Mouse (Mus musculus): ENCODE measurements around the gene Prdm11.

The Prdm11 gene

DNA sequence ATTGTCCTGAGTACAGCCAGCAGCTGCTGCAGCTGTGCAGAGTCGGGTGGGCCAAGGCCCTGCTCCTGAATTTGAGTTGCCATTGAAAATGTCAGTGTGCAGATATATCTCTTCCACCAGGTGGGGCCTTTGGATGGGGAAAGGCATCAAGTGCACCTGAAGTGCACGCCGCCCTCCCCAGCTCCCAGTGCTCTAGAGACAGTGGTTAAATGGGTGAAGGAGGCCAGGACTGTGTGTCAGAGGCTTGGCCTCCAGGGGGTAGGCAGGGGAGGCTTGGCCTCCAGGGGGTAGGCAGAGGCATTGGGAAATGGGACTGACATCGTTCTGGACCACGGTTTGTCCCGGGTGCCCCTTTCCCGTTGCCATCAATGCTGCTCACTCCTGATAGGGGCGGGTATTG, 79.7 kb downstream of the Prdm11 start:
- no peak for DNase-seq (ENCODE audit: low spot score)

DNA sequence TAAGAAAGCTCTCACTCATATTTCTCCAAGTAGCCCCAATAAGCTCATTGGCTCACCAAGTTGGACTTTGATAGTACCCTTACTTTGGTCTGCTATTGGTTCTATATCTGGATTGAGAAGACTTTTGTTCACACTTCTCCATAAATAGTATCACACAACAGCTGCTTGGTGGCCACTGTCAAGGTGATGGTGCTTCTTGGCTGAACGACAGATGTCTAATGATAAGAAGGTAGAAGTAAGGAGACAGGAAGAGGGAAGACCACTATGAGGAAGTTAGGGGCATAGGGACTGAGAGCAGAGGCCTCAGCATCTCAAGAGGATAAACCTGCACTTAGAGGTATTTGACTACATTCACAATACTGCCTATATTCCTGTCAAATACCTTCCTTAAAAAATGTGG, 81.6 kb downstream of the Prdm11 start:
- no peak for DNase-seq (ENCODE audit: low spot score)

DNA sequence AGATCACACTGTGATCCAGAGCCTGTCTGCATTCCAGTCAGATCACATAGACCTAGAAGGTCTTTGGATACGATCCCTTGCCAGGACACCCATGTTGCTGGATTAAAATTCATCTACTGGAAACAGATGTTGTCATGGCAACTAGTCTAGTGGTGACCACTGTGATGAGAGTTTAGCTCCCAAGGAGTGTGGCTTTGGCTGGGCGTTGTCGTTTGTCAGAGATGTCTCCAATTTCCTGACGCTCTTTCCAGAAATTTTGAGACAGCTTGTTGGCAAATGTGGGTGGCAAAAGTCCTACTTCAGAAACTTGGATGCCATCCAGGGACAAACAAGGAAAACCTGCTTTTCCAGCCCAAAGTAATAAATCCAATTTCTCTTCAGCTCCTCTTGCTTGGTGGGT, 87.3 kb downstream of the Prdm11 start:
- DNase-seq (ENCODE audit: low spot score) = no peak

DNA sequence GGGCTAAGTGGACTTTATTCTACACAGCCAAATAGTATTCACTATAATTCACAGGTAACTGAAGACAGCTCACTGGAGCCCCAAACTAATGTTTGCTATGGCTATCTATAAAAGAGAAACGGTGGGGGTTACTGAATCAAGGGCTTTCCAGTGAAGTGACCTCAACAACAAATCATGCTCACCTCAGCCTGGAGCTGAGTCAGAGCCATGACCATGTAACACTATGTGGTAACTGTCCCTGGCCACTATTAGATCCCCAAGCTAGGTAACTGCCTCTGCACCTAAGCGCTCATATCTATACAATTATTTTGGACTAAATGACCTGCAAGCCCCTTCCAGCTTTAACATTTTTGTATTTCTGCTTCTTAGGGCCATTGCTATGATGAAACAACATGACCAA, 89.0 kb downstream of the Prdm11 start:
- no peak for DNase-seq (ENCODE audit: low spot score)

DNA sequence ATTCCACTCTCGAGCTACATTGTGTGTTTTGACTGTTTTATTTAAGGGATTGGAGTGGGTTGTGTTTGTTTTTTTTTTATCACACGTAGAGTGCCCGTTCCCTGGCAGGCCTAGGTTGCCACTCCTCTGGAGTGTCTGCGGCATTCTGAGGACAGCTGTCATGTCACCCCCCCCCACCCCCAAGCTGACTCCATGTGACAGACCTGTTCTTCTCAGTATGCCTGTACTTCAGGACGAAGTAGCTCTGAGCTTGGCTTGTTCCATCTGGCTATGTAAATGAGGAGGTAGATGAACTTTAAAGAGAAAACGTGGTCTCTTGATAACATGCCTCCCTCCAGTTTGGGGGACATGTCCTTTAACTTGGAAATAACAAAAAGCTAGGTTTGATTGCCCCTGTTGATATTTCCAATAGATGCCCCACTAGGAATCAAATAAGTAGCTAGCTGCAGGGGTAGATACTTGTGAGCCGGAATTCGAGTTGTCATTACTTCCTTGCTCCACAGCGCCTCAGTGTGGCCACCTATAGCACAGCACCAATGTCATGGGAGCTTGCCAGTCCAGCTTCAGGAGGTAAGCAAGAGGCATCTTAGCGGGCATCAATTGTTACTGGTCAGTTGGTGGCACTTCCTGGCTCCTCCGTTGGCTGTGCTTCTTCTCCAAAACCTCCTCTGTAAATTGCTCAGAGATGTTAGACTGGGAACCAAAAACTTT, 91.4 kb downstream of the Prdm11 start:
- no peak for DNase-seq (ENCODE audit: low spot score)

DNA sequence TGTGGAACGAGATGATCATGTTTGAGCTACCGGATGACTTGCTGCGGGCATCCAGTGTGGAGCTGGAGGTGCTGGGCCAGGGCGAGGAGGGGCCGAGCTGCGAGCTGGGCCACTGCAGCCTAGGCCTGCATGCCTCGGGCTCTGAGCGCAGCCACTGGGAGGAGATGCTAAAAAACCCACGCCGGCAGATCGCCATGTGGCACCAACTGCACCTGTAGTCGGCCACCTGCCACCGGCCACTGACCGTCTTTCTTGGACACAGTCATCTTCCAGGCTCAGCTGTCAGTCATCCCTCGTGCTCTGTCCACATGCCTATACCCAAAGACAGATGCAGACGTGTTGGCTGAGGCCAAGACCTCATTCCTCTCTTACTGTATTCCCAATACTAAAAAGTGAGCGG, 92.5 kb downstream of the Prdm11 start:
- DNase-seq (ENCODE audit: low spot score) = no peak

DNA sequence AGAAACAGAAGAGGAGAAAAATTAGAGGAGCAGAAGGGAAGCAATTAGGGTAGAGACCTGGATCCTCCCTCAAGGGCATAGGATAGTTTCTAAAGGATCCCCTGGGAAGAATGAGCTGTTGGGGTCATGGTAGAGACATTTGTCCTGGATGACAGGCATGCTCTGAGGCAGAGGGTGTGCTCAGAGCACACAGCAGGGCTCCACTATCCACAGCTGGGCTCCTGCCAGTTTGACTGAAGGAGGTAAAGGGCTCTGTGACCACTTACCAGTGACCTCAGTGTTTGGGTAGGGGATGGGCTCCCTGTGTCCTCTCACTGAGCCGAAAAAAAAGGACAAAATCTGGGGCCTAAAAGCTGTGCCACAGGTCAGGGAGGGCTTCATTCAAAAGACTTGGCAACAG, 96.4 kb downstream of the Prdm11 start:
- no peak for DNase-seq (ENCODE audit: low spot score)

DNA sequence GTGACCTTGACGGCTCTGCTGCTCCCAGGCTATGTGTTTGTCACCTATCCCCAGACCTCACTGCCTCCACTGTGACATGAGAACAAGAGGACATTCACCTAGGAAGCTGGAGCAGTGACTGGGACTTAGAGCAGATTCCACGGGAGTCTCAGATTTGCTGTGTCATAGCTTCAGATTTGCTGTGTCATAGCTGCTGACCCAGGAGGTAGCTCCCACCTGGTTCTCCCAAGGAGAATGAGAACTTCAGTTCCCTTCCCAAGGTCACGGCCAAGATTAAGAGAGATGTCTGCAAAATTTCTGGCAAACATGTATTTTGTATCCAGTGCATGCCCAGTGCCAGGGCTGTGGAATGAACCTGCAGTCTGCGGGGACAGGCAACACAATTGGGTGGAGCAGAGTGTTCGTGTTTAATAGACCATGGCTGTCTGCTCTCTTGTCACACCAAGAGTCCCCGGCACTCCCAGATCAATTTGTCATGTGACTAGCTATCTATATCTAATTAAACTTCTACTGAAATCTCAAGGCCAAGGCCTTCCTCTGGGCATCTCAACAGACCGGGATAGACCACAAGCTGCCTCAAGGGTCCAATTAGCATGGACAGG, 97.2 kb downstream of the Prdm11 start:
- no peak for DNase-seq (ENCODE audit: low spot score)

DNA sequence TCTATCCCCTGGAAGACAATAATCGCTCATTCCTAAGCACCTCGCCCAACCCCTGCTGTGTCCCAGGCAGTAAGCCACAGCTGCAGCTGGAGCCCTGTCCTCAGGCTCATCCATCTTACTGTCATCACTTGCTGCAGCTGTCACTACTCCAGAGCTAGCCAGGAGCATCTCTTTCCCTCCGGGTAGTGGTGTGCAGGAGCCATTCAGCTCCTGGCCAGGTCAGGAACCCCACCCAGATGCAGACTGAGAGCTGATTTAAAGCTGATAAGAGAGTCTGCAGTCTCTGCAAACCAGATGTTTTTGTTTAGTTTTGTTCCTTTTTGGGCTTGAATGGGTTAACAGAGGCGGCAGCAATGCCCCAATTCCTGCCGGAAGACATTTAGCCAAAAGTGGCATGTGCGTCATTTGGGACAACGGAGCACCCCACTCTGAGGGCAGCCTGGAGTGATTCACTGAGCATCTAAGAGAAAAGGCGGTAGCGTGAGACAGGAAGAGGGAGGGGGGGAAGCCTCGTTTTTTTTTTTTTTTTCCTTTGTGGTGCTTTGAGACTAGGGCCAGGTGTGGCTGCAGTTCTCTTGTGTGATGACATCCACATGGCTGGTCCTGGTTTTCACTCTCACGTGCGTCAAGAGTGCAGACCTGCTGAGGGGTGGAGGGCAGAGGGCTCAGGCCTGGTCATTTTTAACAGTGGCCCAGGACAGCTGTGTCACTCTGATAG, 97.8 kb downstream of the Prdm11 start:
- no peak for DNase-seq (ENCODE audit: low spot score)

DNA sequence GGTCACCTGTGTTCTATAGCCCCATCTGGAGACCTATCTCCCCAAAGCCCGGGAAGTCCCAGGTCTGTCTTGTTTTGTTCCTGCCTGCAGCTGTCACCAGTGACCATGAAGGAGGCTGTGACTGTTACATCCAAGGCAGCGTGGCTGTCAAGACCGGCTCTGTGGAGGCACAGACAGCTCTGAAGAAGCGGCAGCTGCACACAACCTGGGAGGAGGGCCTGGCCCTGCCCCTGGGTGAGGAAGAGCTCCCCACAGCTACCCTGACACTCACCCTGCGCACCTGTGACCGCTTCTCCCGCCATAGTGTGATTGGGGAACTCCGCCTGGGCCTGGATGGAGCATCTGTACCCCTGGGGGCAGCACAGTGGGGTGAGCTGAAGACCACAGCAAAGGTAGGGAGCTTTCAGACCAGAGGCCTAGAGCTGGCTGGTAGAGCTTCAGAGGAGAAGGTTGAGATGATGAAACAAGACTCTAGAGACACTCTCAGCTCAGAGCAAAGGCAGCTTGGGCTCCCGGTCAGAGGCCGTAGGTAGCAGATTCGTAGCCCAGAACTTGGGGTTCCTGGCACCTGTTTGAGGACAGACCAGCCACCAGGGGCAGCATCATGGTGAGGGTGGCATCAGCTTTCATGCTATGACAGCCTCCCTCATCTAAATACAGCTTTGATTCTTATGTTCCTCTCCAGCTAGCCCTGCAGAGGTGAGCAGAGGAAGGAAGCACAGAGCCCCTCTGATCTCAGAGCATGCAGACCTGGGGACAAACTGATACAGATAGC, 100.0 kb downstream of the Prdm11 start:
- DNase-seq (ENCODE audit: low spot score) = no peak

DNA sequence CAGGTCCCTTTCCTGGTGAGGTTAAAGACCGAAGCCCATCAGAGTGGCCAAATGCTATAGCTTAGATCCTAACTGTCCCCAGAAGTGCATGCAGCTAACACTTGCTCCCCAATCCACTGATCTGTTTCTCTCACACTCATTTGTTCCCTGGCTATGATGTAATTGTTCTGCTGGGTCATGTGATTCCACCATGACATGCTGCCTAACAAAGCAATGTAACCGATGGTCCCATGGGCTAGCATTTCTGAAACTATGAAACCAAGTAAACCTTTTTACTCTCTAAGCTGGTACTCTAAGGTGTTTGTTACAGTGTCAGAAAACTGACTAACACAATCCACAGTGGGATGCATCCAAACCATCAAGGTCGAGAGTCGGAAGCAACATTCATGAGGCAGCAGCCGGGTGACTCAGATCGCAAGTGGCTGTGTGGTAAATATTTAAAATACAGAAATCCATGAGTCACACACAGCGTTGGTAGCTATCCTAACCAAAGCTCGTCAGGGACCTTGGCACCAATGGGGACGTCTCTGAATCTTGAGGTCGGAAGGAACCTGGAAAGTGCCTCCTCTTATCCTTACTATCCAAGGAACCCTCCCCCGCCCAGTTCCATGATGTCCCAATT, 100.7 kb downstream of the Prdm11 start:
- no peak for DNase-seq (ENCODE audit: low spot score)

DNA sequence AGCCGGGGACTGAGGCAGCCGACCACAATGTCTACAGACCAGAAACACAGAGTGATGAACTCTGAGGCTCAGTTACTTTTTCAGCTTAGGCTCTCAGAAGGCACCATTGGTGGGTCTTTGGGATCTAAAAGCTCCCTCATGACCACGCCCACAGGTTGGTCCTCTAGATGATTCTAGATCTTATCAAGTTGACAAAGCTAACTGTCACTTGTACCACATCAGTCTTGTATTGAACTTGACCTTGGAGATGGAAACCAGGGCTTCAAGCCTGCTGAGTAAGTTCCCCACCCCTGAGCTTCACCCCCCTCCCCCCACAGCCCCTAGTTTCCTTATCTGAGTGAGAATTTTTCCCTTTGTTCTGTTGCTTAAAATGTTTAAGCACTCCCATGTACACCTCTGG, 101.6 kb downstream of the Prdm11 start:
- no peak for DNase-seq (ENCODE audit: low spot score)

DNA sequence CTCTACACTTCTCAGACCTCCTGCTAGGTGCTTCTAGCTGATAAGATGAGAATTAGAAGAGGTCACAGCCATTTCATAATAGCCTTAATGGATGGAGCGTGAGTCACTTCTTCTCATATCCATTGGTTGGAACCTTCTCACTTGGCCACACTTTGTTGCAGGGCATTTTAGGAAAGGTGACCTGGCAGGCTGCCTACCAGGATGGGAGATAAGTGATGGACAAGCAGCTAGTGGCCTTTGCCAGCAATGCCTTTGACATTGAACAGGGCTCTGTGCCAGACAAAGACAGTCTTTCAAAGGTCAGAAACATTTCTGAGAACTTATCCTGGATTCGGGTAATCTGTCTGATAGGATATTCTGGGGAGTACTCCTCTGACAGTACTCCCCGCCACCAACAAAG, 102.6 kb downstream of the Prdm11 start:
- no peak for DNase-seq (ENCODE audit: low spot score)

DNA sequence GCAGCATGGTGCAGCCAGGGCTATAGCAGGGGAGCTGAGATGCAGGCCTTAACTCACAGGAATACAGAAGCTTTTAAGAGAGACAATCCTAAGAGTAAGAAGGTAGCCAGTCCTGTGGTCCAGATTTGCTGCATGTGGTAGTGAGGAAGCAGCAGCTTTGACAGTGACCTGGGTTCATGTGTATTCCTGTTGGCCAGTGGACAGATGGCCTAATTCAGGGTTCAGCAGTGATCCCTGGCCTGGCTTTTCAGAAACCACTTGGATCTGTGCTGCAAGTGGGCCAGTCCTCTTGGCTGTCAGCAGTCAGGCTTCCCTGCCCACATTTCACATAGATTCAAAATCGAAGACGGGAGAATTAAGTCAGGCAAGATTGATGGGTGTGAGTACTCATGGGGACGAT, 104.5 kb downstream of the Prdm11 start:
- no peak for DNase-seq (ENCODE audit: low spot score)

DNA sequence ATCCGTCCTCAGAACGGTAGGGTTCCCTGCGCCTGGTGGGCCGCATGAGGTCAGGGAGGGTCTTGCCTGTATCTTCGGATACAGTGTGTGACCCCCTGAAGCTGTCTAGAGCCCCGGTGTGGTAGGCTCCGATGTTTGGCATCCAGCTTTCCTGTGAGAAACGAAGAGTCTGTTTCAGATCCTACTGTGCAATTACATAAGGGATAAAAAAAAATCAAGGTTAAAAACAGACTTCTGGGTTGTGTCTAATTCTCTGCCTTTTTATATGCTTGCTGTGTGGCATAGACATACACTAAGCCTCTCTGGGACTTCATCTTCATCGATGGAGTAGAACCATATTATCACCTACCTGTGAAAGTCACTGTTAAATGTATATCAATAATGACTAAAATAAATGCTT, 105.0 kb downstream of the Prdm11 start:
- no peak for DNase-seq (ENCODE audit: low spot score)

DNA sequence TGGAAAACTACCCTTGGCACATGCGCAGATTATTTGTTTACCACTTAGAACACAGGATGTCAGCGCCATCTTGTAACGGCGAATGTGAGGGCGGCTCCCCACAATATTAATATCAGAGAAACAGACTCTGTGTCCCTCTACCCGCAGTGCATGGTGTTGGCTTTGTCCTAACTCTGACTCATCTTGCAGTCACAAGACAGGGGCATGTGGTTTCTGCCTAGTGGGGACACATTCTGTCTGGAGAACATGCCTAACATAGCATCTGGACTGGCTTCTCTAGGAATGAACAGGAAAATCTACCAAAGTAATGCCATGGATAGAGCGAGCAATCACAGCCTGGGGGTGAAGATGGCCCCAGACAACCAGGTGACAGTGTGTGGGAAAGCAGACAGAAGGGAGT, 107.1 kb downstream of the Prdm11 start:
- DNase-seq (ENCODE audit: low spot score) = no peak

DNA sequence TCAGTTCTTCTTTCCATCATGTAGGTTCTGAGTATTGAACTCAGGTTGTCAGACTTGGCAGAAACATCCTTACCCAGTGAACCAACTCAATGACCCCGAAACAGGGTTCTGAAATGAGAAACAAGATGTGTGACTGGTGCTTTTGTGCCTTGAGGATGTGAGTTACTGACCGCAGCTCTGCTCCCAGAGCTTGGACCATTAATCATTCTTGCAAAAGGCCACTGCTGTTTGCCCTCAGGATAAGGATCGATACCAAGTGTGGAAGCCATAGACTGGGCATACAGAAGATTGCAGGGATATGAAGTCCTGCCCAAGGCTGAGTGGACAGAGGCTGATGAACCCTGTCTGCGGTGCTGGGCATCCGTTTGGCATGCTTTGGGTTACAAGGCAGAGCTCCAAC, 107.9 kb downstream of the Prdm11 start:
- DNase-seq (ENCODE audit: low spot score) = no peak

DNA sequence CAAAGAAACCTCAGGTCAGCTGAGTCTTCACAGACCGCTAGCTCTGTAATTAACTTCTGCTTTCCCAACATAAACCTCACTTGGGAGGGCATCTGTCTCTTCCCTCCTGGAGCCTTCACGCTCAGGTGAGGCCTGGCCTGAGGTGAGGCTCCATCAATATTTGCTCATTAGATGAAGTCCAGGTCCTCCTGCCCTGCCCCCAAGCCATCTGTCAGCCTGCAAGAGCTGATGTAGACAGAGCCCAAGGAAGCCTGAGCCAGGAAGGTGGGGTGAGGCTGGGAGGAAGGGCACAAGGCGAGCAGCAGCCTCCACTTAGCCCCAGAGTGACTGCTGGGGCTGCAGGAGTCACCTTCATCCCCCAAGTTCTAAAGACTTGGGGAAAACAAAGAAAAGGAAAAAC, 110.5 kb downstream of the Prdm11 start:
- no peak for DNase-seq (ENCODE audit: low spot score)

DNA sequence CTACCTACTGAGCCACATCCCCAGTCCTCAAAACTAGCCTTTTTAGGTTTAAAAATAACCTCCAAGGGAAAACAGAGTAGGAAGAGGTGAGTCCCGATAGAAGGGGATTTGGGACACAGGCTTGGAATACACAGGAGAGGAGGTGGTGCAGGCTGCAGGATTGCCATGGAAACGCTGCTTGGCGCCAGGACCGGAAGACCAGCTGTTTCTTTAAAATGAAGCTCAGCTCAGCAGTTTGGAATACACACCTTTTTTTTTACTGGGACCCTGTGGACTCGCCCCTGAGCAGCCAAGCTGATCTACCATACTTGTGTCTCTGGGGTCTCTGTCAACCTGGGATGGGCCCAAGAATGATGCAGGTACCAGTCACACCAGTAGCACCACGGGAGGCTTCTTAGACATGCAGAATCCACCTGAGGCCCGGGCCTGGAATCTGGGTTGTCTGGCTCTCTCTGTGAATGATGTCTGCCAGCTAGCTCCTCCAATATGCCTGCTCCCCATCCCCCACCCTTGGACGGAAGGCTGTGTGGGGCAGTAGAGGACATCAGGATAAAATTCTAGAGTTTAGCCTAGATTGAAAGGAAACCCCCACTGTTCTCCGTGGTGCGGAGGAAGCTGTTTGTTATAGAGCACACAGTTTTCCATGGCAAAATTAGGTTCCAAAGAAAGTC, 111.5 kb downstream of the Prdm11 start:
- DNase-seq (ENCODE audit: low spot score) = no peak

DNA sequence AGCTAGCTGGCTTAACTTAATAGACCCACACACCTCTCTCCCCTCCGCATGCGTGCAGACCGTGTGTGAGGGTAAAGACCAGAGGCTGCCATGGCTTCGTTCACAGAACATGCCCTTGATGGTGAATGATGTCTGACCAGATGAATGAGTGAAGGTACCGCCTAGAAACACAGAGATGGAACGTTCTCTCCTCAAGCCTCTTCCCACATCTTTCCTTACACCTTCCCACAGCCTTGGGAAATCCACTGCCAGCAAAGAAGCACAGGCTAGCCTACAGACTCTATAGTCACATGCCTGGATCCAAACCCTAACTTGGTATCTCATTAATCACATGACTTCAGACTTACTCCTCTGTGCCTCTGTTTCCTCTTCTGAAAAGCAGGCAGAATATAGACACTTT, 112.6 kb downstream of the Prdm11 start:
- DNase-seq (ENCODE audit: low spot score) = no peak

DNA sequence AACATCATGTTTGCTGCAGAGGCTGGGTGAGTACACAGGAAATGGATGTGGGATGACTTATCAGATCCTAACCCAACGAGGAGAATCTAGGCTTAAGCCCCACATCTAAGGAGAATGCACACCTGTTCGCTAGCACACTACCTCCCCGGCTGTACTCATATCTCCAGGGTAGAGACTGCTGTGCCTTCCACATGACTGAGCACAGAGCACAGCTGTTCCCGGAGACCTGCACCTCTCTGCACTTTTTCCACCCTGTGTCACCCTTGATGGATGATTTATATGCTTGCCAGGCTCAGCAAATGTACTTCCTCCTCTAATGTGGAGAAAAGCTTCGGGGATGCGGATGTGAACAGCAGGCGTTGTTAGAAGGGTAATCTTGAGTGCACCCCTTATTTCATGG, 114.9 kb downstream of the Prdm11 start:
- DNase-seq (ENCODE audit: low spot score) = no peak

DNA sequence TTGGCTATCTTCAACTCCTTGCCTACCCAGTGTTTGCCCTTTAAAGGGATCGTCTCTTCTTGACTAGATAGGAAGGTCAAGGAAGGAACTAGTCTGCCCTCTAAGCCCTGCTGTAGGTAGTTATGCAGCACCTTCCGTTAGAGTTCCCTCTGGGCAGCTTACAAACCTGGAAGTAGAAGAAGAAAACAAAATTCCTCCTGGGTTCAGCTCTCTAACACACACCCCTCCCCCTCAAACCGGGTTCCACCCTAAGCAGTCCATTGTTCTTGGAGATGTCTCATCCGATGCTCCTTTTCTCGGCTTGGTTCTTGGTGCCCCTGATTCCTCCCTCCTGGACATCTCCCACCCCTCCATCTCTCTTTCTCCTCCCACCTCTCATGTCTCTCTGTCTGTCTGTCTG, 116.3 kb downstream of the Prdm11 start:
- DNase-seq (ENCODE audit: low spot score) = no peak
